Mouse (Mus musculus): Measurements from ENCODE around the gene Snupn. TPM values are rescaled to one million over a fixed set of nuclear protein-coding genes. Genes with fewer than 3 reads are reported as not detected.
"Not testable (repeated sequence)": the region's sequence is repeated elsewhere in the genome, so short reads cannot be mapped to it uniquely, and the experiment has no call there.

Gene Snupn
- polyA plus RNA-seq, 1 experiment = 18.5 TPM

GRCm38 (mm10) chr9:56980186-56980585, 29.5 kb downstream of the Snupn start:
- Histone ChIP-seq H3K9ac (ENCODE audit: low read depth, poor library complexity, severe bottlenecking) (no peak overlapping the region), H3K9me3 (replicated peaks; ENCODE audit: control insufficient read depth, insufficient read depth, low read length, poor library complexity, severe bottlenecking) (no peaks in the 10 kb centered on the region), H3K4me1 (ENCODE audit: control insufficient read depth, insufficient read depth, low read length) (peaks cover 3% of the 10 kb centered on the region), H3K4me3 (ENCODE audit: low read depth, low read length) (no peak overlapping the region), H3K27ac (ENCODE audit: insufficient read depth, low read length) (no peak overlapping the region), H3K36me3 (ENCODE audit: control insufficient read depth, insufficient read depth, low read length, poor library complexity, severe bottlenecking) (peaks cover 6% of the 10 kb centered on the region; the same call in 1 of the 2 replicates), H3K27me3 (ENCODE audit: control insufficient read depth, insufficient read depth, low read length, poor library complexity, severe bottlenecking) (no peaks in the 10 kb centered on the region)
- TF ChIP-seq EP300 (IDR thresholded peaks at IDR 0.05; ENCODE audit: insufficient read depth, low read depth, low read length) (no peak), CTCF (IDR thresholded peaks at IDR 0.05; ENCODE audit: low read depth, low read length) (no peak), POLR2A (IDR thresholded peaks at IDR 0.05; ENCODE audit: insufficient read depth, low read length) (no peak)

DNA sequence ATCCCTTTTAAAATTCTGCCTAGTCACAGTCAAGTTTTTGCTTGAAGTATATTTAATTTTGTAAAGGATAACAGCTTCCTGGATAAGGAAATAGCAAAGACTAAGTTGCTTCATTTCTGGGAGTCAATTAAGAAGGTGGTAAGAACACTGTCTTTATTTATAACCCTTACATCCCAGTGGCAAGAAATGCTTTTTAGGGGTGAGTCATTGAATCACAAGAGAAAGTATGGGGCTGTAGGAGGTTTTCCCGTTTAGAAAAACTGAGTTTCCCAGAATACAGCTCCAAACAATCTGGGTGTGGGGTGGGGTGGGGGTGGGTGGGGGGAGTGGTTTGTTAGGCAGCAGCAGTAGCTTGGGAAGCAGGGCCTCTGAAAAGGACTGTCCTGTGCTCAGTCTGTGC, 30.8 kb downstream of the Snupn start:
- no peak overlapping the region for H3K27ac ChIP-seq (ENCODE audit: insufficient read depth, low read length)
- H3K4me1 ChIP-seq (ENCODE audit: control insufficient read depth, insufficient read depth, low read length) = peaks cover 3% of the 10 kb centered on the region
- no peak overlapping the region for H3K9ac ChIP-seq (ENCODE audit: low read depth, poor library complexity, severe bottlenecking)
- H3K27me3 ChIP-seq (ENCODE audit: control insufficient read depth, insufficient read depth, low read length, poor library complexity, severe bottlenecking) = no peaks in the 10 kb centered on the region
- TF ChIP-seq POLR2A (IDR thresholded peaks at IDR 0.05; ENCODE audit: insufficient read depth, low read length) = no peak
- peaks cover 6% of the 10 kb centered on the region; the same call in 1 of the 2 replicates for H3K36me3 ChIP-seq (ENCODE audit: control insufficient read depth, insufficient read depth, low read length, poor library complexity, severe bottlenecking)
- H3K9me3 ChIP-seq (replicated peaks; ENCODE audit: control insufficient read depth, insufficient read depth, low read length, poor library complexity, severe bottlenecking) = no peaks in the 10 kb centered on the region
- no peak overlapping the region for H3K4me3 ChIP-seq (ENCODE audit: low read depth, low read length)

GRCm38 (mm10) chr9:56994286-56995197, 43.9 kb downstream of the Snupn start, which contains the start of gene Ptpn9:
Gene Ptpn9 (plus strand): TSS chr9:56994923.
- TF ChIP-seq POLR2A (IDR thresholded peaks at IDR 0.05; ENCODE audit: insufficient read depth, low read length) = no peak
- peak; percentile 23 for TF ChIP-seq CTCF (IDR thresholded peaks at IDR 0.05; ENCODE audit: low read depth, low read length)
- TF ChIP-seq EP300 (IDR thresholded peaks at IDR 0.05; ENCODE audit: insufficient read depth, low read depth, low read length) = 0 out of 2 replicates have a peak, but pooled peaks have one; percentile 20
- peak within 1 kb of the TSS; percentile 95 for H3K4me3 ChIP-seq (ENCODE audit: low read depth, low read length)
- H3K9ac ChIP-seq (ENCODE audit: low read depth, poor library complexity, severe bottlenecking) = peak within 1 kb of the TSS; percentile 93
- H3K9me3 ChIP-seq (replicated peaks; ENCODE audit: control insufficient read depth, insufficient read depth, low read length, poor library complexity, severe bottlenecking) = no peaks in the 10 kb centered on the region
- H3K27ac ChIP-seq (ENCODE audit: insufficient read depth, low read length) = peak within 1 kb of the TSS; percentile 33
- H3K27me3 ChIP-seq (ENCODE audit: control insufficient read depth, insufficient read depth, low read length, poor library complexity, severe bottlenecking) = no peaks in the 10 kb centered on the region; the same call in 1 of the 2 replicates
- H3K4me1 ChIP-seq (ENCODE audit: control insufficient read depth, insufficient read depth, low read length) = no peaks in the 10 kb centered on the region
- no peaks in the 10 kb centered on the region for H3K36me3 ChIP-seq (ENCODE audit: control insufficient read depth, insufficient read depth, low read length, poor library complexity, severe bottlenecking)

DNA sequence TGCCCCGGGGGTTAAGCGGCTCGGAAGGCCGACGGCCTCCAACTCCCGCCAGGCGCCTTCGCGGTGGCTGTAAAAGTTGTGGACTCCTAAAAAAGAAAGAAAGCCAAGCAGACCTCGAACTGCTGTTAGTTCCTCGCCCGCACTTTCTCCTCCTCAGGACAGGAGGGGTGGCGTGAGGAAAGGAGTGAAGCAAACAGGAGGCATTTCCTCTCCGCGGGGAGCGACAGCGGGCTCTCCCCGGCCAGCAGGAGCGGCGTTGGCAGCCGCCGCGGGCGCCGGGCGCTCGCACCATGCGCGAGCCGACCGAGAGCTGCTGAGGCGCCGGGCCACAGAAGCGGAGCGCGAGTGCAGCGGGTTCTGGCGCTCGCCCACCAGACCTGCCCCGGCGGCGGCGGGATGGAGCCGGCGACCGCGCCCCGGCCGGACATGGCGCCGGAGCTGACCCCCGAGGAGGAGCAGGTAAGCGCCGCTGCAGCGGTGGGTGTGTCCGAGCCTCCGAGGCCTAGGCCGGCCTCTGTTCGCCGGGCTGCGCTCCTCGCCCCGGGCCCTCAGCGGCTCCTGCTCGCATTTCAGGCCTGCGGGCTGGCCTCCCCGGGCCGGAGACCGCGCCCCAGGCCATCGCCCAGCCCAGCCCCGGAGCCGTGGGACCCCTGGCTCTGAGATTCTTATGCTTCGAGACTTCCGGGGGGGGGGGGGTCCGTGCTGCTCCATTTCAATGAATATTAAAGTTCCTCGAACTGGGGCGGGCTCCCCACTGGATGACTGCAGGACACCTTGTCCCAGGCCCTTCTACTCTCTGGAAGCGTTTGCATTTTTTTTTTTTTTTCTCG, 44.7 kb downstream of the Snupn start:
- Histone ChIP-seq H3K27ac (ENCODE audit: insufficient read depth, low read length) (peak overlapping the region; percentile 33), H3K36me3 (ENCODE audit: control insufficient read depth, insufficient read depth, low read length, poor library complexity, severe bottlenecking) (no peaks in the 10 kb centered on the region), H3K27me3 (ENCODE audit: control insufficient read depth, insufficient read depth, low read length, poor library complexity, severe bottlenecking) (no peaks in the 10 kb centered on the region; the same call in 1 of the 2 replicates), H3K4me1 (ENCODE audit: control insufficient read depth, insufficient read depth, low read length) (no peaks in the 10 kb centered on the region), H3K9ac (ENCODE audit: low read depth, poor library complexity, severe bottlenecking) (peak overlapping the region; percentile 93), H3K9me3 (replicated peaks; ENCODE audit: control insufficient read depth, insufficient read depth, low read length, poor library complexity, severe bottlenecking) (no peaks in the 10 kb centered on the region), H3K4me3 (ENCODE audit: low read depth, low read length) (peak overlapping the region; percentile 95)
- TF ChIP-seq CTCF (IDR thresholded peaks at IDR 0.05; ENCODE audit: low read depth, low read length) (no peak), EP300 (IDR thresholded peaks at IDR 0.05; ENCODE audit: insufficient read depth, low read depth, low read length) (no peak), POLR2A (IDR thresholded peaks at IDR 0.05; ENCODE audit: insufficient read depth, low read length) (no peak)

DNA sequence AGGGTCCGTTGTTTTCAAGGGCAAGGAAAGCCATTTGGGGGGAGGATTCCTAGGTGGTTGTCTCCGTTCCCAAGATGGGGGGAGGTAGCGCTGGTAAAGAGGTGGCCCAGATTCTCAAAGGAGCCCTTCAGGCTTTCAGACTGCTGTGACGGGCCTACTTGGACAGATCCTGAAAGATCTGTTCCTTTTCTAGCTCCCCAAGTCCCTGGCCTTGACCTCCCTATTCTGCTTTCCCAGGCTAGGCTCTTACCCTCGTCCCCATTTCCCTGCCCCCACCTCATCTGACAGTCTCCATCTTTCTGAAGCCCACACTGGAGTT, 45.3 kb downstream of the Snupn start:
- no peaks in the 10 kb centered on the region; the same call in 1 of the 2 replicates for H3K27me3 ChIP-seq (ENCODE audit: control insufficient read depth, insufficient read depth, low read length, poor library complexity, severe bottlenecking)
- peak overlapping the region; percentile 93 for H3K9ac ChIP-seq (ENCODE audit: low read depth, poor library complexity, severe bottlenecking)
- H3K4me1 ChIP-seq (ENCODE audit: control insufficient read depth, insufficient read depth, low read length) = no peaks in the 10 kb centered on the region
- peak overlapping the region; percentile 95 for H3K4me3 ChIP-seq (ENCODE audit: low read depth, low read length)
- H3K9me3 ChIP-seq (replicated peaks; ENCODE audit: control insufficient read depth, insufficient read depth, low read length, poor library complexity, severe bottlenecking) = no peaks in the 10 kb centered on the region
- H3K27ac ChIP-seq (ENCODE audit: insufficient read depth, low read length) = no peak overlapping the region
- TF ChIP-seq POLR2A (IDR thresholded peaks at IDR 0.05; ENCODE audit: insufficient read depth, low read length) = no peak
- no peak for TF ChIP-seq CTCF (IDR thresholded peaks at IDR 0.05; ENCODE audit: low read depth, low read length)
- TF ChIP-seq EP300 (IDR thresholded peaks at IDR 0.05; ENCODE audit: insufficient read depth, low read depth, low read length) = no peak
- no peaks in the 10 kb centered on the region for H3K36me3 ChIP-seq (ENCODE audit: control insufficient read depth, insufficient read depth, low read length, poor library complexity, severe bottlenecking)

- not testable (repeated sequence) for H3K4me3 ChIP-seq (ENCODE audit: low read depth, low read length); H3K9ac ChIP-seq (ENCODE audit: low read depth, poor library complexity, severe bottlenecking); H3K36me3 ChIP-seq (ENCODE audit: control insufficient read depth, insufficient read depth, low read length, poor library complexity, severe bottlenecking); H3K27ac ChIP-seq (ENCODE audit: insufficient read depth, low read length); H3K4me1 ChIP-seq (ENCODE audit: control insufficient read depth, insufficient read depth, low read length); H3K9me3 ChIP-seq (replicated peaks; ENCODE audit: control insufficient read depth, insufficient read depth, low read length, poor library complexity, severe bottlenecking); H3K27me3 ChIP-seq (ENCODE audit: control insufficient read depth, insufficient read depth, low read length, poor library complexity, severe bottlenecking)
Observed at GRCm38 (mm10) chr9:56997206-56997605, 46.5 kb downstream of the Snupn start.

Measured in ES-Bruce4 (cell line).